Comparison of ENCODE assay signal across 5 mouse cellular contexts in the genomic region with DNA sequence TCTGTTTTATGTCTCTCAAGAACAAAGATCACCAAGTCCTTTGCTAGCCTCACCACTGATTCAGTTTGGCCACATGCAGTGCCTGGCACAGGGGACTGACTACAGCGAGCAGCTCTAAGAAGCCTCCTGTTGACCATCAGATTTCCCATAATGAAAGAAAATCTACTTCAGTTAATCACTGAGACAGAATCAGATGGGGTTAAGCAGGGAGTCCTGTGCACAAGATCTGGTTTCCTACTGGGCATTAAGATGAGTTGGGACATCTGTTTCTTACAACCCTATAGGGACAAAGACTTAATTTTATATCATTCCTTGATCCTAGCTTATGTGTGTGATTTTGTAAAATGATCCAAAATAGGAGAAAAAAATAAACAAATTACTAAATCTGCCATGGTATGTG.
A peak's percentile ranks its signal among the peaks of the same experiment; 100 is the strongest.
DNase-seq lines count a peak whose midpoint lies in the region; ATAC-seq and TF ChIP-seq lines count a peak whose summit lies in the region.
"Not testable (repeated sequence)": the region's sequence is repeated elsewhere in the genome, so short reads cannot be mapped to it uniquely, and the experiment has no call there.

No protein-coding gene starts in this region.

- not testable (repeated sequence) for H3K27me3 ChIP-seq in kidney, embryonic 14.5 days (ENCODE audit: control insufficient read depth, insufficient read depth, low read length); kidney, embryonic 15.5 days; lung, embryonic 15.5 days; lung, embryonic 16.5 days (ENCODE audit: control insufficient read depth, insufficient read depth, low read depth, low read length); lung, postnatal 0 days (replicated peaks; ENCODE audit: insufficient read depth, low read length)

- TF ChIP-seq CTCF in lung, postnatal 0 days (IDR thresholded peaks at IDR 0.05): not testable (repeated sequence)

- TF ChIP-seq EP300 in lung, postnatal 0 days (IDR thresholded peaks at IDR 0.05): not testable (repeated sequence)

- not testable (repeated sequence) for H3K27ac ChIP-seq in kidney, embryonic 14.5 days (ENCODE audit: low read depth, low read length); kidney, embryonic 15.5 days; lung, embryonic 15.5 days; lung, embryonic 16.5 days (ENCODE audit: low read length); lung, postnatal 0 days (ENCODE audit: low read length)

- H3K9me3 ChIP-seq in kidney, embryonic 14.5 days (ENCODE audit: control insufficient read depth, low read length); kidney, embryonic 15.5 days (replicated peaks); lung, embryonic 15.5 days; lung, embryonic 16.5 days (ENCODE audit: control insufficient read depth, low read length); lung, postnatal 0 days (ENCODE audit: low read length): not testable (repeated sequence)

- not testable (repeated sequence) for H3K9ac ChIP-seq in kidney, embryonic 14.5 days (ENCODE audit: low read depth, low read length); kidney, embryonic 15.5 days; lung, embryonic 15.5 days; lung, embryonic 16.5 days (ENCODE audit: low read length); lung, postnatal 0 days (replicated peaks; ENCODE audit: low read depth)

- ATAC-seq in kidney, embryonic 14.5 days (ENCODE audit: low FRiP score, low TSS enrichment): peak; percentile 66; the same call in 1 of the 2 replicates
- ATAC-seq in kidney, embryonic 15.5 days (replicated peaks; ENCODE audit: low FRiP score): peak; percentile 56; the same call in 1 of the 2 replicates
- peak; percentile 39; the same call in 1 of the 2 replicates for ATAC-seq in lung, embryonic 15.5 days (ENCODE audit: borderline replicate concordance, extremely low read depth, low FRiP score, low TSS enrichment)
- ATAC-seq in lung, embryonic 16.5 days (ENCODE audit: low read depth): peak; percentile 68
- 0 out of 2 replicates have a peak, but pooled peaks have one; percentile 4 for ATAC-seq in lung, postnatal 0 days

- not testable (repeated sequence) for H3K4me1 ChIP-seq in kidney, embryonic 14.5 days (ENCODE audit: control insufficient read depth, insufficient read depth, low read length); kidney, embryonic 15.5 days; lung, embryonic 15.5 days; lung, embryonic 16.5 days (replicated peaks; ENCODE audit: control insufficient read depth, insufficient read depth, low read length); lung, postnatal 0 days (ENCODE audit: insufficient read depth, low read depth, low read length)

- not testable (repeated sequence) for H3K4me3 ChIP-seq in kidney, embryonic 14.5 days (ENCODE audit: low read length); kidney, embryonic 15.5 days (replicated peaks); lung, embryonic 15.5 days; lung, embryonic 16.5 days (ENCODE audit: low read length); lung, postnatal 0 days (ENCODE audit: low read depth, low read length)

- not testable (repeated sequence) for H3K4me2 ChIP-seq in kidney, embryonic 14.5 days (replicated peaks; ENCODE audit: low read depth, low read length); kidney, embryonic 15.5 days; lung, embryonic 15.5 days; lung, embryonic 16.5 days (ENCODE audit: low read depth, low read length); lung, postnatal 0 days (replicated peaks; ENCODE audit: low read depth, low read length)

- 67% methylated on average over 1 of the region's 1 CpGs for WGBS in kidney, embryonic 14.5 days
- 45% methylated on average over 1 of the region's 1 CpGs for WGBS in kidney, embryonic 15.5 days
- WGBS in lung, embryonic 15.5 days: 57% methylated on average over 1 of the region's 1 CpGs
- 58% methylated on average over 1 of the region's 1 CpGs for WGBS in lung, embryonic 16.5 days
- 55% methylated on average over 1 of the region's 1 CpGs for WGBS in lung, postnatal 0 days

- not testable (repeated sequence) for H3K36me3 ChIP-seq in kidney, embryonic 14.5 days (ENCODE audit: control insufficient read depth, insufficient read depth, low read length); kidney, embryonic 15.5 days; lung, embryonic 15.5 days; lung, embryonic 16.5 days (ENCODE audit: control insufficient read depth, insufficient read depth, low read length); lung, postnatal 0 days (ENCODE audit: insufficient read depth, low read length)

- not testable (repeated sequence) for DNase-seq in lung, postnatal 0 days (ENCODE audit: low spot score)

Comparison
In these comparisons a context has a peak if more than half of its experiments do, and no peak if none do; other contexts are left out.
1. ATAC-seq: peak in every context shown above with its lines; median percentile 68 in lung, embryonic 16.5 days; 66 in kidney, embryonic 14.5 days; 56 in kidney, embryonic 15.5 days; 39 in lung, embryonic 15.5 days; 4 in lung, postnatal 0 days.